Mouse (Mus musculus) small intestine, adult 2 months (tissue): Measurements from ENCODE around the gene Nfam1.

Source experiments
- CTCF ChIP-seq: fragments of 200-500 bp; IDR thresholded peaks from 2 replicates; pipeline ENCODE4 v1.5.1; 2012; ENCODE audit warnings: low read depth, mild to moderate bottlenecking, control low read depth, inconsistent platforms, low read length, moderate library complexity, mixed read lengths; ENCODE audit not compliant: insufficient replicate concordance, insufficient read length; ENCODE audit errors: extremely low read depth
- POLR2A ChIP-seq: fragments of 200-500 bp; IDR thresholded peaks from 2 replicates; pipeline ENCODE4 v1.6.1; 2012; ENCODE audit warnings: low read depth, mild to moderate bottlenecking, control low read depth, inconsistent platforms, low read length, moderate library complexity

DNA sequence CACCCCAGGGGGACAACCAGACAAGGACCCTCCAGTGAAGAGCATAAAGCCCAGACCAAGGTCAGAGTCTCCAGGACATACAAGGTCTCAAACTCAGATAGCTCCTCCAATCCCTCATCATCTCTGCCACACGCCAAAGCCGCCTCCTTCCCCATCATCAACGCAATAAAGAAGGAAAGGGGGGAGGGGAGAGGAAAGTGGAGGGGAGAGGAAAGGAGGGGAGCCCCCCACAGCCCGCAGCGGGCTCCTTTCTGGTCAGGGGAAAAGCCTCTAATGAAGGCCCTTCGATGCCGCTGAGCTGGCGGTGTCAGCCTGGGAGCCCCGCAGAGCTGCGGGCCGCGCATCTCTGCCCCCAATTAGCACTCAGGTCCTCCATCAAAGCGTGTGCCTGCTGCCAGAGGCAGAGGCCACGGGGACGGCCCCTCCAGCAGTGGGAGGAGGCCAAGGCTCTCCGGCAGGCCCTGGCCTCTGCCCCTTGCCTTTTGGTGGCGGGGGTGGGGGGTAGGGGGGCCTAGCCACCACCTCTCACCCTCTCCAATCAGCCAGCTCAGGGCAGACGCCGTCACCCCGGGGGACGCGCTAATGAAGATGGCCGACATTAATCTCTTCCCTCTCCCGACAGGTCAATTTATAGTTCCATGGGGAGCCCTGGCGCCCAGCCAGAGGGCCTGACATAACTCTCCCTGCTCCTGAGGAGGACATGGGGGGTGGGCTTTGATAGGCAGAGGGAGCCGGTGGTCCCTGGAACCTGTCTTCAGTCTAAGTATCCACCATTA is 72.1 kb downstream of the Nfam1 start:
- TF ChIP-seq POLR2A (no peak), CTCF (no peak)
